Mouse (Mus musculus) kidney, embryonic 14.5 days (tissue): Measurements from ENCODE around the gene Foxn3. TPM values are rescaled to one million over a fixed set of nuclear protein-coding genes. Genes with fewer than 3 reads are reported as not detected.

ENCODE experiments used
- ATAC-seq: fragments of 200-750 bp; cut with Nextera tagmentation; 2 replicates; pipeline ENCODE4 v1.8.0; 2017; ENCODE audit warnings: moderate number of reproducible peaks, mild to moderate bottlenecking, moderate TSS enrichment, moderate library complexity; ENCODE audit not compliant: low FRiP score, low TSS enrichment
- H3K27ac ChIP-seq: fragments of 300-500 bp; sonication (generic); 2 replicates; pipeline ENCODE4 v1.5.1; 2014; ENCODE audit warnings: low read depth, mild to moderate bottlenecking, low read length, moderate library complexity, mixed read lengths
- H3K27me3 ChIP-seq: fragments of 300-500 bp; sonication (generic); 2 replicates; pipeline ENCODE4 v1.6.1; 2014; ENCODE audit warnings: mild to moderate bottlenecking, low read length; ENCODE audit not compliant: control insufficient read depth, insufficient read depth
- H3K36me3 ChIP-seq: fragments of 300-500 bp; sonication (generic); 2 replicates; pipeline ENCODE4 v1.6.1; 2014; ENCODE audit warnings: low read length, mixed read lengths; ENCODE audit not compliant: control insufficient read depth, insufficient read depth
- H3K4me1 ChIP-seq: fragments of 300-500 bp; sonication (generic); 2 replicates; pipeline ENCODE4 v1.6.1; 2014; ENCODE audit warnings: low read length, mixed read lengths; ENCODE audit not compliant: control insufficient read depth, insufficient read depth
- H3K4me2 ChIP-seq: fragments of 300-500 bp; sonication (generic); replicated peaks from 2 replicates; pipeline ENCODE4 v1.6.1; 2014; ENCODE audit warnings: low read depth, mild to moderate bottlenecking, low read length
- H3K4me3 ChIP-seq: fragments of 300-500 bp; sonication (generic); 2 replicates; pipeline ENCODE4 v1.5.1; 2014; ENCODE audit warnings: mild to moderate bottlenecking, low read length
- H3K9ac ChIP-seq: fragments of 300-500 bp; sonication (generic); 2 replicates; pipeline ENCODE4 v1.6.1; 2014; ENCODE audit warnings: low read depth, mild to moderate bottlenecking, low read length, moderate library complexity
- H3K9me3 ChIP-seq: fragments of 300-500 bp; sonication (generic); 2 replicates; pipeline ENCODE4 v1.6.1; 2016; ENCODE audit warnings: low read length; ENCODE audit not compliant: control insufficient read depth
- WGBS: fragments of 180-500 bp; shearing (Covaris S2); extraction: QIAGEN DNeasy Blood & Tissue Kit; methylation state at CpG from one replicate; pipeline ENCODE4 v1.1.7; 2014; 5-methylcytosine and 5-hydroxymethylcytosine counted together
- polyA plus RNA-seq: library from polyadenylated mRNA; unstranded; fragments of >200 nt; fragmentation: Nextera tagmentation; extraction: Ambion mirVana; gene quantifications from 2 replicates; pipeline ENCODE4 v1.2.1, GENCODE M21; 2014

Foxn3 gene
- polyA plus RNA-seq, 1 experiment from 2014 or later, result 70.2 TPM

DNA sequence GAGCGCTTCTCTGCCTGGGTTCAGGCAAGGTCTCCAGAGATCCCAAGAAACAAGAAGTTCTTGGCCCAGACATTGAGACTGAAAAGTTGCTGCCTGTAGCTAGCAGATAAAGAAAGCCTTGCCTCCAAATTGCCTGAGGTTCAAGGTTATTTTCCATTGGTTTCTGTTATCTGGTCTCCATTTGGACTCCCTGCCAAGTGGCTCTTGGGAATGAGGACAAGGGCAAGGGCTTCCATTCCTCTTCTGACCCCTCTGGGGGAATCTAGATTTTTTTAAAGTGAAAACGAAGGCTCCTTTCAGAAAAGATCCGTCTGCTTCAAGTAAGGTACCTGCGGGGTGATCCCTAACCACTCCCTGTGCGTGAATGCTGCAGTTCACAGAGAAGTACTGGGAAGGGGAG, 130.0 kb downstream of the Foxn3 start:
- H3K4me2 ChIP-seq, result no peak overlapping the region
- H3K9me3 ChIP-seq, result no peaks in the 10 kb centered on the region
- no peaks in the 10 kb centered on the region for H3K27me3 ChIP-seq
- 89% methylated on average over 5 of the region's 5 CpGs for WGBS
- no peak for ATAC-seq
- no peak overlapping the region for H3K4me3 ChIP-seq
- no peaks in the 10 kb centered on the region for H3K36me3 ChIP-seq
- H3K4me1 ChIP-seq, result no peaks in the 10 kb centered on the region
- no peak overlapping the region for H3K9ac ChIP-seq
- no peak overlapping the region for H3K27ac ChIP-seq

- H3K4me3 ChIP-seq, result no peak overlapping the region
- WGBS, result 91% methylated on average over 6 of the region's 6 CpGs
- H3K4me1 ChIP-seq, result no peaks in the 10 kb centered on the region
- ATAC-seq, result no peak
- H3K9me3 ChIP-seq, result no peaks in the 10 kb centered on the region
- H3K9ac ChIP-seq, result no peak overlapping the region
- no peaks in the 10 kb centered on the region for H3K27me3 ChIP-seq
- no peaks in the 10 kb centered on the region for H3K36me3 ChIP-seq
- H3K4me2 ChIP-seq, result no peak overlapping the region
- H3K27ac ChIP-seq, result no peak overlapping the region
These were observed 131.8 kb downstream of the Foxn3 start for GRCm38 (mm10) chr12:99431541-99431940.

DNA sequence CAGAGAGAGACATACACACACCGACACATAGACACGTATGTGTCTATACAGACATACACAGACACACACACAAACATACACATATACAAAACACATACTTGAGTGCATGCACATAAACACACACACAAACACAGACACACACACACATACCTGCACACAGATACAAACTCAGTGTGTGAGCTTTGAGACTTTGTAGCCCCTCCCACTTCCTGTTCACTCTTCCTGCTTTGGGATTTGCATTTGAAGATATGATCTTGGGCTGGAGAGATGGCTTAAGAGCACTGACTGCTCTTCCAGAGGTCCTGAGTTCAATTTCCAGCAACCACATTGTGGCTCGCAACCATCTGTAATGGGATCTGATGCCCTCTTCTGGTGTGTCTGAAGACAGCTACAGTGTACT, 132.4 kb downstream of the Foxn3 start:
- H3K36me3 ChIP-seq, result no peaks in the 10 kb centered on the region
- H3K4me1 ChIP-seq, result no peaks in the 10 kb centered on the region
- no peak for ATAC-seq
- H3K4me2 ChIP-seq, result no peak overlapping the region
- H3K4me3 ChIP-seq, result no peak overlapping the region
- 95% methylated on average over 3 of the region's 3 CpGs for WGBS
- no peak overlapping the region for H3K9ac ChIP-seq
- no peaks in the 10 kb centered on the region for H3K27me3 ChIP-seq
- H3K27ac ChIP-seq, result no peak overlapping the region
- H3K9me3 ChIP-seq, result no peaks in the 10 kb centered on the region

GRCm38 (mm10) chr12:99429101-99429500, 134.3 kb downstream of the Foxn3 start:
- no peak overlapping the region for H3K4me3 ChIP-seq
- 94% methylated on average over 3 of the region's 3 CpGs for WGBS
- H3K36me3 ChIP-seq, result no peaks in the 10 kb centered on the region
- no peak overlapping the region for H3K9ac ChIP-seq
- H3K27ac ChIP-seq, result no peak overlapping the region
- no peaks in the 10 kb centered on the region for H3K4me1 ChIP-seq
- H3K9me3 ChIP-seq, result no peaks in the 10 kb centered on the region
- H3K27me3 ChIP-seq, result no peaks in the 10 kb centered on the region
- H3K4me2 ChIP-seq, result no peak overlapping the region
- ATAC-seq, result no peak

DNA sequence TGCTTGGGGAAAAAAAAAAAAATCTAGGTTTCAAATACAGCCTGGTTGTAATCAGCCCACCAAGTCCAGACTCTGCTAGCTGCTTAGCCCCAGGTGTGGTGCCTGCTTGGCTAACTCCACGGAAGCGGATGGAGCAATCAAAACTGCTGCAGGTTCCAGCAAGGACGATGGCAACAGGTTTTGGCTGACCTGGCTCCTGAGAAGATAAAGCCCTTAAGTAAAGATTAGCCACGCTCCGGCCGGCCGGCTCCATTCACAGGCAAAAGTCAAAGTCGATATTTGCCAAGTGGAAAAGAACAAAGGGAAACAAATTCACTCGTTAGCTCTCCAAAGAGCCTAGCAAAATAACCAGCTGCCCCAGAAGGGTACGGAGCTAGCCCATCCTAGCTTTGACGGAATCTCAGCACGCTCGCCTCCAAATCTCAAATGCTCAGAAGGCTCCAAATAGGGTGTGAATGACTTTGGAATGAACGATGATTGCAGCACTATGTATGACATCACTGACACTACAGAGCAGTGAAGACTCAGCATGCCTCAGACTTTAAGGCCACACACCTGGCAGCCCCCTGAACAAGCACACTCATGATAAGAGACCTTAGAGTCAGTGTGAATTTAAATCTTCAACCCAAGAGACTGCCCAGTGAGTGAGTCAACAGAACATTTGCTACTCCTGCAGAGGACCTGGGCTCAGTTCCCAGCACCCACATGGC, 137.0 kb downstream of the Foxn3 start:
- no peaks in the 10 kb centered on the region for H3K4me1 ChIP-seq
- no peaks in the 10 kb centered on the region for H3K27me3 ChIP-seq
- ATAC-seq, result no peak
- no peaks in the 10 kb centered on the region for H3K9me3 ChIP-seq
- H3K4me3 ChIP-seq, result no peak overlapping the region
- no peak overlapping the region for H3K4me2 ChIP-seq
- WGBS, result 81% methylated on average over 14 of the region's 14 CpGs
- no peak overlapping the region for H3K9ac ChIP-seq
- H3K27ac ChIP-seq, result no peak overlapping the region
- H3K36me3 ChIP-seq, result no peaks in the 10 kb centered on the region

- ATAC-seq, result no peak
- Histone ChIP-seq H3K4me1 (no peaks in the 10 kb centered on the region), H3K9me3 (no peaks in the 10 kb centered on the region), H3K9ac (no peak overlapping the region), H3K27ac (no peak overlapping the region), H3K4me3 (no peak overlapping the region), H3K36me3 (no peaks in the 10 kb centered on the region), H3K4me2 (no peak overlapping the region), H3K27me3 (no peaks in the 10 kb centered on the region)
- WGBS, result 87% methylated on average over 2 of the region's 2 CpGs
These were observed 144.0 kb downstream of the Foxn3 start for GRCm38 (mm10) chr12:99419396-99419760.

GRCm38 (mm10) chr12:99418476-99419395, 144.6 kb downstream of the Foxn3 start:
- Histone ChIP-seq H3K27me3 (no peaks in the 10 kb centered on the region), H3K36me3 (no peaks in the 10 kb centered on the region), H3K9ac (no peak overlapping the region), H3K4me3 (no peak overlapping the region), H3K4me1 (no peaks in the 10 kb centered on the region), H3K4me2 (no peak overlapping the region), H3K27ac (no peak overlapping the region), H3K9me3 (no peaks in the 10 kb centered on the region)
- 66% methylated on average over 7 of the region's 7 CpGs for WGBS
- ATAC-seq, result no peak

DNA sequence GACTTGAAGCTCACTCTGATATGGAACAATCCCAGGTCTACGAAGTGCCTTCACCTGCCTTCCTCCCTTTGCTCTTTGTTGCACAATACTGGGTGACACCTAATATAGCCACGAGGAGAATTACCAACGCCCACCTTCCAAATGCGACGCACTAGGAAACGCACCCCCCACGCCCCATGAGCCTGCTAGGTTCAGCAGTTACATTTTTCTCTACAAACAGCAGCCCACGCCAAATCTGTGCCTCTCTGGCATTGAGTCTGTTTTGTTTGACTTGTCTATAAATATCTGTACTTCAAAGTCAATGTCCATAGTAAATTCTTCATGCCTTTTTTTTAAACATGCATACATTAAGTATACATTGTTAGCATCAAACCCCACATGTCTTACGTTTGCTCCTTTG, 145.5 kb downstream of the Foxn3 start:
- 85% methylated on average over 9 of the region's 9 CpGs for WGBS
- no peak overlapping the region for H3K27ac ChIP-seq
- no peak overlapping the region for H3K4me3 ChIP-seq
- H3K4me2 ChIP-seq, result no peak overlapping the region
- H3K27me3 ChIP-seq, result no peaks in the 10 kb centered on the region
- no peak overlapping the region for H3K9ac ChIP-seq
- no peaks in the 10 kb centered on the region for H3K9me3 ChIP-seq
- no peaks in the 10 kb centered on the region for H3K4me1 ChIP-seq
- H3K36me3 ChIP-seq, result no peaks in the 10 kb centered on the region
- ATAC-seq, result no peak

GRCm38 (mm10) chr12:99415538-99415937, 147.8 kb downstream of the Foxn3 start:
- Histone ChIP-seq H3K27me3 (no peaks in the 10 kb centered on the region), H3K9ac (no peak overlapping the region), H3K4me1 (no peaks in the 10 kb centered on the region), H3K27ac (no peak overlapping the region), H3K36me3 (no peaks in the 10 kb centered on the region), H3K9me3 (no peaks in the 10 kb centered on the region), H3K4me3 (no peak overlapping the region), H3K4me2 (no peak overlapping the region)
- ATAC-seq, result no peak
- WGBS, result 41% methylated on average over 5 of the region's 5 CpGs
